Mouse (Mus musculus) CH12.LX (cell line): ENCODE results near the gene D630003M21Rik. TPM values are rescaled to one million over a fixed set of nuclear protein-coding genes. Genes with fewer than 3 reads are reported as not detected.

ENCODE experiments used
- DNase-seq: peaks from one replicate; pipeline ENCODE4 v3.0.0-alpha.2; 2013; ENCODE audit errors: extremely low read depth
- H3K27ac ChIP-seq: 2 replicates; pipeline ENCODE4 v1.5.1; 2012; ENCODE audit warnings: low read depth, mild to moderate bottlenecking, control low read depth, moderate library complexity; ENCODE audit not compliant: insufficient read depth
- H3K27me3 ChIP-seq: replicated peaks from 2 replicates; pipeline ENCODE3; 2012; ENCODE audit warnings: inconsistent platforms
- H3K36me3 ChIP-seq, 2 experiments: replicated peaks in 1 of 2; 2 replicates each; pipeline versions ENCODE3 to v1.6.1; 2012; ENCODE audit warnings: inconsistent platforms in 1 of 2, low read length in 1 of 2, mild to moderate bottlenecking in 1 of 2, mixed read lengths in 1 of 2, moderate library complexity in 1 of 2; ENCODE audit not compliant: control insufficient read depth in 1 of 2, insufficient read depth in 1 of 2
- H3K4me1 ChIP-seq, 2 experiments: 2 replicates each; pipeline ENCODE4 v1.6.1; 2012; ENCODE audit warnings: inconsistent platforms in 1 of 2, moderate library complexity in 1 of 2; ENCODE audit not compliant: insufficient read depth in 2 of 2, control insufficient read depth in 1 of 2
- H3K4me2 ChIP-seq: 2 replicates; pipeline ENCODE4 v1.6.1; 2012; ENCODE audit warnings: low read depth, mild to moderate bottlenecking, control low read depth; ENCODE audit not compliant: poor library complexity, insufficient read depth, severe bottlenecking
- H3K4me3 ChIP-seq, 3 experiments: fragments of 150-350 bp in 1 of 3; sonication (generic) in 1 of 3; replicated peaks in 1 of 3; 2 replicates each; pipeline versions ENCODE3 to v1.5.1; 2011 to 2012; ENCODE audit warnings: low read depth in 2 of 3, low read length in 2 of 3, mild to moderate bottlenecking in 2 of 3, moderate library complexity in 2 of 3, control low read depth in 1 of 3, improper control_type of control experiment in 1 of 3, inconsistent platforms in 1 of 3, mixed read lengths in 1 of 3; ENCODE audit not compliant: poor library complexity in 1 of 3
- H3K79me2 ChIP-seq: replicated peaks from 2 replicates; pipeline ENCODE4 v1.6.1; 2012; ENCODE audit warnings: mild to moderate bottlenecking, moderate library complexity; ENCODE audit not compliant: control insufficient read depth, poor library complexity, insufficient read depth, severe bottlenecking; ENCODE audit errors: extremely low read depth
- H3K9ac ChIP-seq: 2 replicates; pipeline ENCODE4 v1.6.1; 2012; ENCODE audit warnings: low read depth, mild to moderate bottlenecking, control low read depth, moderate library complexity; ENCODE audit not compliant: insufficient read depth
- H3K9me3 ChIP-seq: replicated peaks from 2 replicates; pipeline ENCODE3; 2012; ENCODE audit warnings: low read length, inconsistent platforms, mixed read lengths
- BHLHE40 ChIP-seq: IDR thresholded peaks from 2 replicates; pipeline ENCODE4 v1.6.1; 2011; ENCODE audit warnings: mild to moderate bottlenecking, low read depth, low read length, improper control_type of control experiment
- CHD1 ChIP-seq: IDR thresholded peaks from 2 replicates; pipeline ENCODE4 v1.6.1; 2012; ENCODE audit warnings: low read depth, low read length, improper control_type of control experiment, inconsistent platforms
- CHD2 ChIP-seq: IDR thresholded peaks from 2 replicates; pipeline ENCODE4 v1.6.1; 2011; ENCODE audit warnings: low read length, improper control_type of control experiment
- CTCF ChIP-seq, 2 experiments: IDR thresholded peaks in 1 of 2; conservative IDR thresholded peaks in 1 of 2; 2 replicates each; pipeline ENCODE4 v1.5.1; 2011 to 2012; ENCODE audit warnings: low read depth in 2 of 2, low read length in 2 of 2, improper control_type of control experiment in 1 of 2, inconsistent platforms in 1 of 2, mild to moderate bottlenecking in 1 of 2, moderate library complexity in 1 of 2
- E2F4 ChIP-seq: IDR thresholded peaks from 2 replicates; pipeline ENCODE4 v1.6.1; 2011; ENCODE audit warnings: low read depth, low read length, improper control_type of control experiment; ENCODE audit not compliant: insufficient replicate concordance
- EP300 ChIP-seq: IDR thresholded peaks from 2 replicates; pipeline ENCODE4 v1.6.1; 2011; ENCODE audit warnings: low read length, improper control_type of control experiment
- ETS1 ChIP-seq: conservative IDR thresholded peaks from 2 replicates; pipeline ENCODE4 v1.6.1; 2012; ENCODE audit warnings: low read depth, mild to moderate bottlenecking, inconsistent platforms, low read length, improper control_type of control experiment, moderate library complexity
- GABPA ChIP-seq: IDR thresholded peaks from 2 replicates; pipeline ENCODE4 v1.6.1; 2012; ENCODE audit warnings: low read depth, low read length, improper control_type of control experiment, inconsistent platforms; ENCODE audit not compliant: insufficient replicate concordance
- HCFC1 ChIP-seq: IDR thresholded peaks from 2 replicates; pipeline ENCODE4 v1.6.1; 2012; ENCODE audit warnings: low read depth, mild to moderate bottlenecking, inconsistent platforms, low read length, improper control_type of control experiment
- IRF4 ChIP-seq: IDR thresholded peaks from 2 replicates; pipeline ENCODE4 v1.6.1; 2014; ENCODE audit warnings: low read depth, mild to moderate bottlenecking, inconsistent platforms, low read length, improper control_type of control experiment
- JUN ChIP-seq: IDR thresholded peaks from 2 replicates; pipeline ENCODE4 v1.6.1; 2011; ENCODE audit warnings: low read depth, mild to moderate bottlenecking, low read length, improper control_type of control experiment, moderate library complexity; ENCODE audit not compliant: insufficient read depth
- JUND ChIP-seq: conservative IDR thresholded peaks from 2 replicates; pipeline ENCODE4 v1.6.1; 2011; ENCODE audit warnings: low read depth, low read length, improper control_type of control experiment
- KAT2A ChIP-seq: IDR thresholded peaks from 2 replicates; pipeline ENCODE4 v1.6.1; 2012; ENCODE audit warnings: low read length, improper control_type of control experiment, inconsistent platforms; ENCODE audit not compliant: insufficient replicate concordance
- MAX ChIP-seq: IDR thresholded peaks from 2 replicates; pipeline ENCODE4 v1.6.1; 2011; ENCODE audit warnings: low read length, improper control_type of control experiment
- MAZ ChIP-seq: IDR thresholded peaks from 2 replicates; pipeline ENCODE4 v1.6.1; 2012; ENCODE audit warnings: low read depth, mild to moderate bottlenecking, inconsistent platforms, low read length, improper control_type of control experiment, moderate library complexity
- MEF2A ChIP-seq: IDR thresholded peaks from 2 replicates; pipeline ENCODE4 v1.6.1; 2014; ENCODE audit warnings: low read depth, mild to moderate bottlenecking, inconsistent platforms, low read length, improper control_type of control experiment, borderline replicate concordance
- MXI1 ChIP-seq: IDR thresholded peaks from 2 replicates; pipeline ENCODE4 v1.6.1; 2011; ENCODE audit warnings: mild to moderate bottlenecking, low read depth, low read length, improper control_type of control experiment
- MYC ChIP-seq: IDR thresholded peaks from 2 replicates; pipeline ENCODE4 v1.6.1; 2011; ENCODE audit warnings: low read depth, mild to moderate bottlenecking, improper control_type of control experiment, low read length
- NRF1 ChIP-seq: IDR thresholded peaks from 2 replicates; pipeline ENCODE4 v1.6.1; 2014; ENCODE audit warnings: low read depth, mild to moderate bottlenecking, inconsistent platforms, low read length, improper control_type of control experiment, moderate library complexity
- POLR2A ChIP-seq: IDR thresholded peaks from 2 replicates; pipeline ENCODE4 v1.6.1; 2011; ENCODE audit warnings: low read depth, mild to moderate bottlenecking, improper control_type of control experiment, low read length
- RAD21 ChIP-seq: IDR thresholded peaks from 2 replicates; pipeline ENCODE4 v1.6.1; 2011; ENCODE audit warnings: low read depth, mild to moderate bottlenecking, low read length, improper control_type of control experiment, moderate library complexity
- RCOR1 ChIP-seq: conservative IDR thresholded peaks from 2 replicates; pipeline ENCODE4 v1.6.1; 2012; ENCODE audit warnings: low read depth, mild to moderate bottlenecking, inconsistent platforms, low read length, improper control_type of control experiment
- SIN3A ChIP-seq: IDR thresholded peaks from 2 replicates; pipeline ENCODE4 v1.6.1; 2012; ENCODE audit warnings: low read length, improper control_type of control experiment, inconsistent platforms
- SMC3 ChIP-seq: IDR thresholded peaks from 2 replicates; pipeline ENCODE4 v1.6.1; 2011; ENCODE audit warnings: low read depth, low read length, improper control_type of control experiment
- TBP ChIP-seq: conservative IDR thresholded peaks from 2 replicates; pipeline ENCODE4 v1.6.1; 2011; ENCODE audit warnings: low read depth, low read length, improper control_type of control experiment
- UBTF ChIP-seq: IDR thresholded peaks from 2 replicates; pipeline ENCODE4 v1.6.1; 2012; ENCODE audit warnings: low read depth, mild to moderate bottlenecking, inconsistent platforms, low read length, improper control_type of control experiment, moderate library complexity
- USF2 ChIP-seq: conservative IDR thresholded peaks from 2 replicates; pipeline ENCODE4 v1.6.1; 2011; ENCODE audit warnings: low read depth, low read length, improper control_type of control experiment
- ZC3H11A ChIP-seq: IDR thresholded peaks from 2 replicates; pipeline ENCODE4 v1.6.1; 2012; ENCODE audit warnings: low read depth, mild to moderate bottlenecking, inconsistent platforms, low read length, improper control_type of control experiment
- ZKSCAN1 ChIP-seq: IDR thresholded peaks from 2 replicates; pipeline ENCODE4 v1.6.1; 2012; ENCODE audit warnings: low read depth, inconsistent platforms, low read length, improper control_type of control experiment, borderline replicate concordance
- ZMIZ1 ChIP-seq: IDR thresholded peaks from 2 replicates; pipeline ENCODE4 v1.6.1; 2012; ENCODE audit warnings: low read depth, mild to moderate bottlenecking, inconsistent platforms, low read length, improper control_type of control experiment
- dilution Hi-C: fragments of 300-500 bp; cut with MboI; formaldehyde crosslinking; loops from 2 replicates; pipeline ENCODE4 v1.14.3; 2020; ENCODE audit warnings: low sequenced_read_pairs; ENCODE audit not compliant: extremely low pct_unique_long_range_greater_than_20kb, extremely low pct_ligation_motif_present
- in situ Hi-C: fragments of 300-500 bp; cut with MboI; formaldehyde crosslinking; loops from 3 replicates; pipeline ENCODE4 v1.14.3; 2019; ENCODE audit warnings: low sequenced_read_pairs, low pct_ligation_motif_present, low pct_unique_long_range_greater_than_20kb, mixed read lengths
- polyA plus RNA-seq: library from polyadenylated mRNA; unstranded; fragments of >175 nt; gene quantifications from 2 replicates; pipeline ENCODE4 v1.2.1, GENCODE M21; 2012; ENCODE audit warnings: low read depth; ENCODE audit not compliant: insufficient read length
- total RNA-seq, 2 experiments: library from RNA; depleted of rRNA; stranded (reverse); fragments of 300-350 nt in 1 of 2; fragments of >200 nt in 1 of 2; gene quantifications; 2 replicates each; pipeline ENCODE4 v1.2.3; 2012 to 2014

Gene D630003M21Rik
- total and polyA plus RNA-seq, 3 experiments: 0.23 to 1.4 (median 0.93) TPM

DNA sequence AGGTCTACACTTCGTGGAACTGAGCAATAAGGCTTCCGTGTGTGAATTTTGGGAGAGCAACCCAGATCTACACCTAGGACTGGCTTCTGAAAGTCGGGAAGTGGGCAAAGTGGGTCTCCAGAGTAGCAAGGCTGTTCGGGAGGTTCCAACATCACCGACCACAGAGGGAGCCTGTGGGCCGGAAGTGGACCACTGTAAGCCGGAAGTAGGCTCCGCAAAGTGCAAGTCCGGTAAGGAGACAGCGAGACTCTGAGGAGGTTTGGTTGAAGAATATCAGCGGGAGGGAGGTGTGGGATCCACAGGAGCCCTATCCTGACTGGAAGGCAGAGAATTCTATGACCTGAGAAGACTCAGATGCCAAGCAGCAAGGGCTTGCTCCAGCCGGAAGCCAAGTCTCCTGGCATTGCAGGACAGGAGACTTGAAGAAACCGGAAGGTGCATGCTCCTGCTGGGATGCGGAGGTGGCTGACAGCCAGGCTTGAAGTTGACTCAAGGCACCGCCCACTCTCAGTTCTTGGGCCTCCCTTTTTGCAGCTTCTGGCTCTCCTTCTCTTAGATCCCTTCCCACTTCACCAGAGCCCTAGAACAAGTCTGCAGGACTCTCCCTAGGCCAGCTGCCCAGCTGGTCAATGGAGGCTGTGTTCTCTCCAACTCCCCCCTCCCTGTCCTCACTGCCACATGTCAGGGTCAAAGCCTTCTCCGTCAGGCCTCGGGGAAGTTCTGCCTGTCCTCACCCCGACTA, 14.3 kb upstream of the D630003M21Rik start:
- H3K9ac ChIP-seq: no peak overlapping the region
- H3K27me3 ChIP-seq: peaks cover 29% of the 10 kb centered on the region
- in situ Hi-C loops: no loop called here
- H3K9me3 ChIP-seq: no peaks in the 10 kb centered on the region
- H3K79me2 ChIP-seq: no peaks in the 10 kb centered on the region
- no peaks in the 10 kb centered on the region for H3K36me3 ChIP-seq
- dilution Hi-C loops: no loop called here
- no peak overlapping the region for H3K4me3 ChIP-seq
- TF ChIP-seq JUND (no peak), GABPA (no peak), KAT2A (no peak), ZC3H11A (no peak), SMC3 (no peak), USF2 (no peak), CTCF (conservative IDR thresholded peaks at IDR 0.05 in 1 of 2, IDR thresholded peaks at IDR 0.05 in 1 of 2; ENCODE audit: low read depth in 2 of 2, low read length in 2 of 2) (no peak), ZKSCAN1 (no peak), MAX (no peak), CHD2 (no peak), MXI1 (no peak), NRF1 (no peak), ETS1 (no peak), BHLHE40 (no peak), JUN (no peak), EP300 (no peak), MEF2A (no peak), TBP (no peak), HCFC1 (no peak)
- TF ChIP-seq, all 38 proteins: peak for 0
- DNase-seq: no peak
- H3K27ac ChIP-seq: no peak overlapping the region
- peaks cover 0 to 4% of the 10 kb centered on the region in 2 experiments; a peak in 1 of 4 replicates for H3K4me1 ChIP-seq
- H3K4me2 ChIP-seq: no peak overlapping the region

DNA sequence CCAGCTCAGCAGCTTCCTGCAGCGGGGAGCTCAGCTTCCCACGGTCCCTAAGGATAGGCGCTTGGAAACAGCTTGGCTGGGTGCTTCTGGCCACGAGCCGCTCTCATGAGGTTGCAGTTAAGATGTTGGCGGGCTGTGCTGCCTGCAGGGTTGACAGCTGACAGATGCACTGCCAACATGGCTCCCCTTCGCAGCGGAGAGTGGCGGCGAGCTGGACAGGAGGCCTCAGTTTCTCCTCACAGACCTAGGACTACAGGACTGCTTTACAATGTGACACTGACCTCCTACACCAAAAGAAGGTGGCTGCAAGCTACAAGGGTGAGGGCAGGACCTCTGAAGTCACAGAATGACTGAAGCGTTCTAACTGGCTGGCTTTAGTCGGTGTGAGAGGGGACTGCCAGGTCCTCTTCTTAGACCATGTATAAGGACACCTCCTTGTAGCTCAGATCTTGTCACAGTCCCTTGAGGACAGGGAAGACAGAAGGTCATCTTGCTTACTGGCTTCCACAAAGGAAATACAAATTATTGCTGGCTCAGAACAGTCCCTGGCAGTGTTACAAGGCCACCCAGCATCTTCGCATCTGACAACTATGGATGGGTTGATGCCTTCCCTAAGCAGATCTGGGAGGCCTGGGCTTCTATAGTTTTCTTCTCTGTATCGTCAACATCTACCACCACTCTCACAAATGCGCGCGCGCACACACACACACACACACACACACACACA, 13.3 kb upstream of the D630003M21Rik start:
- in situ Hi-C loops (no loop called here), dilution Hi-C loops (no loop called here)
- no peak for DNase-seq
- Histone ChIP-seq H3K4me3 (no peak overlapping the region), H3K9ac (no peak overlapping the region), H3K27ac (no peak overlapping the region), H3K79me2 (no peaks in the 10 kb centered on the region), H3K4me1 (peaks cover 0 to 4% of the 10 kb centered on the region in 2 experiments; a peak in 1 of 4 replicates), H3K4me2 (no peak overlapping the region), H3K27me3 (peaks cover 24% of the 10 kb centered on the region), H3K9me3 (no peaks in the 10 kb centered on the region), H3K36me3 (no peaks in the 10 kb centered on the region)
- TF ChIP-seq MAZ: no peak
- no peak for TF ChIP-seq SIN3A
- no peak for TF ChIP-seq POLR2A
- no peak for TF ChIP-seq RCOR1
- TF ChIP-seq RAD21: no peak
- TF ChIP-seq MEF2A: no peak
- TF ChIP-seq CTCF (conservative IDR thresholded peaks at IDR 0.05 in 1 of 2, IDR thresholded peaks at IDR 0.05 in 1 of 2; ENCODE audit: low read depth in 2 of 2, low read length in 2 of 2): no peak
- TF ChIP-seq MYC: no peak
- no peak for TF ChIP-seq HCFC1
- TF ChIP-seq ZKSCAN1: no peak
- TF ChIP-seq IRF4: no peak
- TF ChIP-seq EP300: no peak
- no peak for TF ChIP-seq E2F4
- no peak for TF ChIP-seq CHD1
- TF ChIP-seq ZMIZ1: no peak
- TF ChIP-seq UBTF: no peak
- TF ChIP-seq NRF1: no peak
- TF ChIP-seq MXI1: no peak
- TF ChIP-seq, all 38 proteins: peak for 0
